Mouse (Mus musculus): Measurements from ENCODE around the gene Sh3bgrl2.

DNA sequence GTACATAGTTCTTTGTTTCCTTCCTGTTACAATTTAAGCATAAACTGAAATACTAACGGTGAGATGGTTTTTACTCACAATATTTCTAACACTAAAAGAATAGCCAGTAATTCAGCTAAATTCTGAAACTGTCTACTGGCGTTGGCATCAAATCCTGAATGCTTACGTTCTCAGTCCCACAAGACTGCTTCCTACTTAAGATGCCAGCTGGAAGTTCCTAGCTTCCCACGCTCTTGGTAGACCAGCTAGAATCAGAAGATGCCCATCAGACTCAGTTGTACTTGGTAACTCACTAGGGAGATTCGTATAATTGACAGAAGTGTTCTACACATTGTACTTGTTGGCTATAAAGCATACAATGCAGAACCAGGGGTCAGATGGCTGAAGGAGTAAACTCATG is 98.6 kb downstream of the Sh3bgrl2 start:
- TF ChIP-seq CTCF (IDR thresholded peaks at IDR 0.05; ENCODE audit: borderline replicate concordance, extremely low read depth, insufficient read depth, insufficient read length) (no peak), POLR2A (IDR thresholded peaks at IDR 0.05; ENCODE audit: borderline replicate concordance, extremely low read depth, insufficient read depth, insufficient read length, poor library complexity, severe bottlenecking) (no peak)
